Mouse (Mus musculus) hindbrain, embryonic 15.5 days (tissue): ENCODE results near the gene Grik5. TPM values are rescaled to one million over a fixed set of nuclear protein-coding genes. Genes with fewer than 3 reads are reported as not detected.
A peak's percentile ranks its signal among the peaks of the same experiment; 100 is the strongest.

Experiments
- ATAC-seq: fragments of 200-750 bp; cut with Nextera tagmentation; 2 replicates; pipeline ENCODE4 v1.8.0; 2017; ENCODE audit warnings: low read depth, moderate number of reproducible peaks, moderate TSS enrichment; ENCODE audit not compliant: low FRiP score
- H3K27ac ChIP-seq: fragments of 300-500 bp; sonication (generic); replicated peaks from 2 replicates; pipeline ENCODE4 v1.5.1; 2015; ENCODE audit warnings: mild to moderate bottlenecking, inconsistent platforms
- H3K27me3 ChIP-seq: fragments of 300-500 bp; sonication (generic); 2 replicates; pipeline ENCODE4 v1.6.1; 2015; ENCODE audit warnings: control low read depth, inconsistent platforms
- H3K36me3 ChIP-seq: fragments of 300-500 bp; sonication (generic); 2 replicates; pipeline ENCODE4 v1.6.1; 2015; ENCODE audit warnings: control low read depth, inconsistent platforms
- H3K4me1 ChIP-seq: fragments of 300-500 bp; sonication (generic); replicated peaks from 2 replicates; pipeline ENCODE4 v1.6.1; 2015; ENCODE audit warnings: control low read depth, inconsistent platforms
- H3K4me2 ChIP-seq: fragments of 300-500 bp; sonication (generic); 2 replicates; pipeline ENCODE4 v1.6.1; 2015; ENCODE audit warnings: moderate library complexity, mild to moderate bottlenecking, inconsistent platforms
- H3K4me3 ChIP-seq: fragments of 300-500 bp; sonication (generic); 2 replicates; pipeline ENCODE4 v1.5.1; 2015; ENCODE audit warnings: mild to moderate bottlenecking, inconsistent platforms
- H3K9ac ChIP-seq: fragments of 300-500 bp; sonication (generic); 2 replicates; pipeline ENCODE4 v1.6.1; 2015; ENCODE audit warnings: inconsistent platforms
- H3K9me3 ChIP-seq: fragments of 300-500 bp; sonication (generic); 2 replicates; pipeline ENCODE4 v1.6.1; 2016; ENCODE audit warnings: control low read depth, inconsistent platforms
- WGBS: fragments of 180-500 bp; shearing (Covaris S2); methylation state at CpG from one replicate; pipeline ENCODE4 v1.1.7; 2015; 5-methylcytosine and 5-hydroxymethylcytosine counted together
- microRNA-seq: library from miRNA; unstranded; fragments of <30 nt; microRNA quantifications from one replicate; pipeline ENCODE4, GENCODE M21; 2016
- polyA plus RNA-seq: library from polyadenylated mRNA; unstranded; fragments of >200 nt; fragmentation: Nextera tagmentation; extraction: Ambion mirVana; gene quantifications from 2 replicates; pipeline ENCODE4 v1.2.1, GENCODE M21; 2015

Grik5 gene
- polyA plus RNA-seq, 1 experiment from 2014 or later: 18.5 TPM

GRCm38 (mm10) chr7:24973208-24973607 lies 98.9 kb downstream of the Grik5 start:
- H3K4me2 ChIP-seq: no peak overlapping the region
- ATAC-seq: no peak
- H3K36me3 ChIP-seq: peaks cover 11% of the 10 kb centered on the region
- H3K4me1 ChIP-seq: peaks cover 12% of the 10 kb centered on the region
- no peak overlapping the region for H3K9ac ChIP-seq
- H3K27ac ChIP-seq: no peak overlapping the region
- H3K9me3 ChIP-seq: no peaks in the 10 kb centered on the region
- no peaks in the 10 kb centered on the region for H3K27me3 ChIP-seq
- WGBS: 84% methylated on average over 4 of the region's 4 CpGs
- H3K4me3 ChIP-seq: no peak overlapping the region

DNA sequence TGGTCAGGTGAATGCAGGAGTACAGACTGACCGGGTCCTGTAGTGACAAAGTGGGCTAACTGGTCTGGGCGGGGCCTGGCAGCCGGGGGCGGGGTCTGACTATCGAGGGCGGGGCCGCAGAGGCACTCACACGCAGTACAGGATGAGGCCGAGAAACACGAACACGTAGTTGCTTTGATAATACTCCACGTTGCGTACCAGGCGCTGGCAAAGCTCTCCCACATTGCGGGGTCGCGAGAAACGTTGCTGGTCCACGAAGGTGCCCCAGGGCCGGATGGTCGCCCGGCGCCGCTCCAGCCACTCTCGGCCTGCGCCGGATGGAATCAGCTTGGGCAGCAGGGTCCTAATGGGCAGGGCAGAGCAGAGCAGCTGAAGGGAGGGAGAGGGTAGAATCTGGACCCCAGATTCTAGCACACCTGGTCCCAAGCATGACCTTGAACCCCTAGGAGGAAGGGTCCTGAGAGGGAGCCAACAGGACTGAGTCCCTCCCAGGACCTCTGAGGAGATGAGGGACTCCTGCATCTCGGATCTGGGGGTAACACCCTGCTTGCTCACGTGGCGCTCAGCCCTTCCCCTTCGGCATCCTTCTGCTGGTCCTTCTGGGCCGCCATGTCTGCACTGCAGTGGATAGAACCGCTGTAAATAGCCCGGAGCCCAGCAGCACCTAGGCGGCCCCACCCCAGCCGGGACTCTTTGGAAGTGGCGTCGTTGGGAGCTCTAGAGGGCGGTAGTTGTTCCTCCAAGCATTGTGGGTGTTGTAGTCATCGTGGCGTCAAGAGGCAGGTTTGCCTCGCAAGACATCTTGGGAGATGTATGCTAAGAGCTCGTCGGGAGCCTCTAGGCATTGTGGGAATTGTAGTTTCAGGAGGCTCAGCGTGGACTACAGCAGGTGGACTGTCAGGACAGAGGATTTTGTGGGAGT lies 99.9 kb downstream of the Grik5 start, which contains the start of gene Rabac1:
Gene Rabac1, minus strand, starts transcription at position 783 of the 922 bp plus-strand sequence.
- no peaks in the 10 kb centered on the region for H3K27me3 ChIP-seq
- ATAC-seq: peak; percentile 93
- peak within 1 kb of the TSS; percentile 69 for H3K4me3 ChIP-seq
- peak within 1 kb of the TSS; percentile 72 for H3K9ac ChIP-seq
- peak within 1 kb of the TSS; percentile 67 for H3K4me2 ChIP-seq
- no peaks in the 10 kb centered on the region for H3K9me3 ChIP-seq
- peak within 1 kb of the TSS; percentile 82 for H3K27ac ChIP-seq
- peaks cover 12% of the 10 kb centered on the region for H3K4me1 ChIP-seq
- H3K36me3 ChIP-seq: peaks cover 1% of the 10 kb centered on the region
- WGBS: under 1% methylated on average over 45 of the region's 45 CpGs

DNA sequence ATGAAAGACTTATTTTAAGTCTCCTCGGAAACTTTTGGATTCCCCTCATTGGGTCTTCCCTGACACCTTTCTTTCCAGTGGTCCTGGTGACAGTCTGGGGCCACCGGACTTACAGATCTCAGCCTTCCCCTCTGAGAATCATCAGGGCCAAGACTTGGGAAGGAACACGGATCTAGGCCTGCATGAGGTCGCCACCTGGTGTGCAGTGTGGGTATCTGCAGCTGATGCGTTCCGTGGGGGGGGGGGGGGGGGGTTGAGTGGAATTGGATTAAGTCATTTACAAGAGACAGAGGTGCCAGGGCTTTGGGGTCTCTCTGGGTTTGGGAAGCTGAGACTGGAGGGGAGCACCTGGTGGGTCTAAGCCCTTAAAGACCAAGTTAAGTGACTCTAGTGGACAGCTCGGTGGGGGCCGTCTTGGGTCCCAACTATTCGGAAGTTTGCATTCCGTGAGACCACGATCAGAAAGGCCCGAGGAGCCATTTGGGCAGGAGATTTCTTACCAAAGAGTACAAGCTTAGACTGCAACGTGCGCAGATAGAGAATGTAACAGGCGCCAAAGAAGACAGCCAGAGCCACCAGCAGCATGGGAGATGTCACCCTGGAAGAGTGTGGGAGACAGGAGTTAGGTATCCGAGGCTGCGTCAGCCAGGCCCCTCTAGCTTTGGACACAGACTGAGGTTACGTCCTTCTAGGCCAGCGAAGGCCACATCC lies 100.7 kb downstream of the Grik5 start:
- H3K36me3 ChIP-seq: no peaks in the 10 kb centered on the region
- peak overlapping the region; percentile 72 for H3K9ac ChIP-seq
- H3K27me3 ChIP-seq: no peaks in the 10 kb centered on the region
- peak overlapping the region; percentile 67 for H3K4me2 ChIP-seq
- H3K9me3 ChIP-seq: no peaks in the 10 kb centered on the region
- WGBS: 4% methylated on average over 19 of the region's 19 CpGs
- peak overlapping the region; percentile 82 for H3K27ac ChIP-seq
- ATAC-seq: no peak
- H3K4me1 ChIP-seq: peaks cover 12% of the 10 kb centered on the region
- peak overlapping the region; percentile 69 for H3K4me3 ChIP-seq

- Histone ChIP-seq H3K27me3 (no peaks in the 10 kb centered on the region), H3K9me3 (no peaks in the 10 kb centered on the region), H3K4me3 (no peak overlapping the region), H3K36me3 (no peaks in the 10 kb centered on the region), H3K4me1 (peaks cover 12% of the 10 kb centered on the region), H3K4me2 (no peak overlapping the region), H3K9ac (no peak overlapping the region), H3K27ac (no peak overlapping the region)
- WGBS: 96% methylated on average over 3 of the region's 3 CpGs
- no peak for ATAC-seq
Observed at GRCm38 (mm10) chr7:24970341-24970740, 101.8 kb downstream of the Grik5 start.

- ATAC-seq: no peak
- Histone ChIP-seq H3K4me2 (no peak overlapping the region), H3K36me3 (no peaks in the 10 kb centered on the region), H3K4me3 (no peak overlapping the region), H3K27ac (no peak overlapping the region), H3K27me3 (no peaks in the 10 kb centered on the region), H3K4me1 (peaks cover 12% of the 10 kb centered on the region), H3K9ac (no peak overlapping the region), H3K9me3 (no peaks in the 10 kb centered on the region)
- WGBS: 76% methylated on average over 11 of the region's 12 CpGs
Observed at GRCm38 (mm10) chr7:24969805-24970204, 102.3 kb downstream of the Grik5 start.

DNA sequence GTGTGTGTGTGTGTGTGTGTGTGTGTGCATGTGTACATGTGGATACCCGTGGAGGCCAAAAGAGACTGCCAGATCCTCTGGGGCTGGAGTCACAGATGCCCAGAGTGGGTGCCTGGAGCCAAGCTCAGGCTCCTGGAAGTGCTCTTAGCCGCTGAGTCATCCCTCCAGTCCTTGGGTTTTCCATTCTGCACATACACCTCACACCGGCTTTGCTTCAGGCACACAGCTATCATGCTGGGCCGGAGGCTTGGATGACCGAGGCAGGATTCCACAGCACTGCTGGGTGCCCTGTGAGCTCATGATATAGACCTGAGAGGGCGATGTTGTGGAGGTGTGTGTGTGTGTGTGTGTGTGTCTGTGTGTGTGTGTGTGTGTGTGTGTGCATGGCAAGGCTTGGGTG lies 103.7 kb downstream of the Grik5 start:
- WGBS: 74% methylated on average over 6 of the region's 6 CpGs
- ATAC-seq: no peak
- Histone ChIP-seq H3K4me1 (peaks cover 12% of the 10 kb centered on the region), H3K36me3 (no peaks in the 10 kb centered on the region), H3K9ac (no peak overlapping the region), H3K4me2 (no peak overlapping the region), H3K27ac (no peak overlapping the region), H3K27me3 (no peaks in the 10 kb centered on the region), H3K4me3 (no peak overlapping the region), H3K9me3 (no peaks in the 10 kb centered on the region)

DNA sequence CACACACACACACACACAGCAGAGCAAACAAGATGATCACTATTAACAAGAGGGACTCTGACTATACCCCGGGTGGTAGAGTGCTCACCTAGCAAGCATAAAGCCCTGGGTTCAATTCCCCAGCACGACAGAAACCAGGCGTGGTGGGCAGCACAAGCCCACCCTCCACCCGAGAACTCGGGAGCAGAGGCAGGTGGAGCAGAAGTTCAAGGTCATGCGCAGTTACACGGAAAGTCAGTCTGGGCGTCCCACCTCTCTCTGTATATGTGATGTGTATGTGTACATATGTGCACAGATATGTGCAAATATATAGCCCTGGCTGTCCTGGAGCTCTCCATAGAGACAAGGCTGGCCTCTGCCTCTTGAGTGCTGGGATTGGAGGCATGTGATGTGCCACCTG lies 104.2 kb downstream of the Grik5 start:
- 83% methylated on average over 8 of the region's 8 CpGs for WGBS
- Histone ChIP-seq H3K4me3 (no peak overlapping the region), H3K4me2 (no peak overlapping the region), H3K36me3 (no peaks in the 10 kb centered on the region), H3K4me1 (peaks cover 12% of the 10 kb centered on the region), H3K9me3 (no peaks in the 10 kb centered on the region), H3K27me3 (no peaks in the 10 kb centered on the region), H3K9ac (no peak overlapping the region), H3K27ac (no peak overlapping the region)
- ATAC-seq: no peak

DNA sequence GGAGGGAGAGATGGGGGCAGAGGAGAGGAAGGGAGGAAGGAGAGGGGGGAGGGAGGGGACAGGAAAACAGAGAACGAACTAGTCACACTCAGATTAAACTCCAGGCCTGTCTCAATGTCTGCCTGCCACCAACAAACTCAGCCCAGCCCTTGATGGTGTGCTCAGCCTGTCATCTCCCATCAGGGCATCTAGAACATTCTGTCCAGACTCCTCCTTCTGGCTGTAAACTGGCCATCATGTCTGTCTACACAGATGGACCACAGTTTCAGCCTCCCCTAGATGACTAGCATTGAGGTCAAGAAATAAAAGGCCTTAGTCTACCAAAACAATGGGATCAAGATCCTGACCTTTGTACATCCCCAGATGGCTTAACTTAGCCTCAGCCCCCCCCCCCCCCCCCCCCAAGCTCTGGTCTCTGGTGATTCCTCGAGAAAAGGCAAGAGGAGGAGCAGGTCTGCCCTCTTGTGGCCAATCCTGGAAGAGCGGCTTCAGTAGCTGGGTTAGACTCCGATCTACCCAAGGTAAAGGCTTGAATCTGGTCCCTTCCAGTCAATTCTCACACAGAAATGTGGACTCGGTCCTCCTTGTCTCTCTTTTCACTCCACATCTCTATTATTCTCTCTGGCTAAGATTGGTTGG lies 107.1 kb downstream of the Grik5 start:
- Histone ChIP-seq H3K9me3 (no peaks in the 10 kb centered on the region), H3K9ac (no peak overlapping the region), H3K4me3 (no peak overlapping the region), H3K27me3 (no peaks in the 10 kb centered on the region), H3K4me1 (no peaks in the 10 kb centered on the region), H3K36me3 (no peaks in the 10 kb centered on the region), H3K27ac (no peak overlapping the region), H3K4me2 (no peak overlapping the region)
- 0 out of 2 replicates have a peak, but pooled peaks have one; percentile 13 for ATAC-seq
- 16% methylated on average over 5 of the region's 5 CpGs for whole genome bisulfite sequencing

DNA sequence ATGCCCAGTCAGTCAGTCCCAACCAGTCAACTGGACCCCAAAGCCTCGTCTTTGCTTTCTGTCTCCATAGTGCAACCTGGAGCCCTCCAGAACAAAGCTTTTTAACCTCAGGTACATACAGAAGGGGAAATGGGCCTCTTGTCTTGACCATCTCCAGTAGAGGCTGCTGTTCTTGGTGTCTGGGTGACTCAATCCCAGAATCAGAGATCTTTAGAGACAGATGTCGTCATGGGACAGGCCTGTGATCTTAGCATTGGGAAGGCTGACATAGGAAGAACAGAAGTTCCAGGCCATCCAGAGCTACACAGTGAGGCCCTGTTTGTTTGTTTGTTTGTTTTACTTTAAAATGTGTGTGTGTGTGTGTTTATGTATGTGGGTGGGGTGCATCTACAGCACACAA lies 107.9 kb downstream of the Grik5 start:
- H3K4me1 ChIP-seq: no peaks in the 10 kb centered on the region
- H3K27me3 ChIP-seq: no peaks in the 10 kb centered on the region
- no peak overlapping the region for H3K9ac ChIP-seq
- no peak overlapping the region for H3K27ac ChIP-seq
- no peaks in the 10 kb centered on the region for H3K9me3 ChIP-seq
- WGBS: 80% methylated on average over 2 of the region's 2 CpGs
- no peaks in the 10 kb centered on the region for H3K36me3 ChIP-seq
- ATAC-seq: no peak
- H3K4me2 ChIP-seq: no peak overlapping the region
- no peak overlapping the region for H3K4me3 ChIP-seq

Small RNA genes within 50 kb of the gene (microRNA-seq; reads per million reads assigned to microRNA genes)
- gene Mir6537 (0.87 reads per million), gene Mir7046 (0.87 reads per million), gene Mir7047 (2.2 reads per million, percentile 3 among the genes with 10 or more reads in this experiment)

Other genes starting within 250 kb of the Grik5 start
- 29.3 and 43.6 TPM in 2 replicates for gene Gm9844, start 210.1 kb downstream of the Grik5 start, polyA plus RNA-seq
- gene Lypd4, start 202.4 kb downstream of the Grik5 start, polyA plus RNA-seq: not detected in 2 replicates
- 0.20 and 0.30 TPM in 2 replicates for gene Dmrtc2, start 202.3 kb downstream of the Grik5 start, polyA plus RNA-seq
- 1,106 and 1,236 TPM in 2 replicates for gene Rps19, start 188.0 kb downstream of the Grik5 start, polyA plus RNA-seq
- 0.17 and 0.46 TPM in 2 replicates for gene Cd79a, start 175.0 kb downstream of the Grik5 start, polyA plus RNA-seq
- 64.6 and 73.5 TPM in 2 replicates for gene Arhgef1, start 169.4 kb downstream of the Grik5 start, polyA plus RNA-seq
- gene Gm4881, start 127.9 kb downstream of the Grik5 start, polyA plus RNA-seq: 5.2 and 5.4 TPM in 2 replicates
- 302 and 308 TPM in 2 replicates for gene Rabac1, start 99.6 kb downstream of the Grik5 start, polyA plus RNA-seq
- gene Atp1a3, start 66.4 kb downstream of the Grik5 start, polyA plus RNA-seq: 487 and 576 TPM in 2 replicates
- gene Zfp574, start 221 bp upstream of the Grik5 start, polyA plus RNA-seq: 33.9 and 37.7 TPM in 2 replicates
- gene Pou2f2, start 107.4 kb upstream of the Grik5 start, polyA plus RNA-seq: 29.6 and 33.4 TPM in 2 replicates
- gene Dedd2, start 148.3 kb upstream of the Grik5 start, polyA plus RNA-seq: 16.5 and 17.3 TPM in 2 replicates
- 1.6 and 2.1 TPM in 2 replicates for gene Zfp526, start 149.1 kb upstream of the Grik5 start, polyA plus RNA-seq
- gene Gsk3a, start 165.5 kb upstream of the Grik5 start, polyA plus RNA-seq: 19.2 and 19.7 TPM in 2 replicates
- gene Erf, start 178.4 kb upstream of the Grik5 start, polyA plus RNA-seq: 3.4 and 4.4 TPM in 2 replicates
- 32.5 and 38.5 TPM in 2 replicates for gene Cic, start 195.4 kb upstream of the Grik5 start, polyA plus RNA-seq
- gene Pafah1b3, start 225.6 kb upstream of the Grik5 start, polyA plus RNA-seq: 558 and 579 TPM in 2 replicates
- 3.5 and 4.6 TPM in 2 replicates for gene Prr19, start 229.1 kb upstream of the Grik5 start, polyA plus RNA-seq
- gene Tmem145, start 233.8 kb upstream of the Grik5 start, polyA plus RNA-seq: 84.1 and 101 TPM in 2 replicates
- gene Megf8, start 244.8 kb upstream of the Grik5 start, polyA plus RNA-seq: 23.9 and 25.1 TPM in 2 replicates